Mouse (Mus musculus): ENCODE measurements at regions not wholly inside any gene's neighbourhood (a gene's known extent, or its start where the extent isn't known, plus 50 kb on each side); places are given as distances from the start of the nearest gene placed in this dataset.

- no peak overlapping the region for H3K4me3 ChIP-seq
- no peaks in the 10 kb centered on the region for H3K9me3 ChIP-seq (replicated peaks)
- H3K36me3 ChIP-seq = no peaks in the 10 kb centered on the region
- no peaks in the 10 kb centered on the region for H3K27me3 ChIP-seq (ENCODE audit: low read depth, poor library complexity, severe bottlenecking)
- no peaks in the 10 kb centered on the region for H3K4me1 ChIP-seq
- WGBS = 81% methylated on average over 4 of the region's 4 CpGs
- no peak for DNase-seq (ENCODE audit: low spot score)
- no peak overlapping the region for H3K27ac ChIP-seq
These were observed 199.7 kb upstream of the Klf4 start for GRCm38 (mm10) chr4:55732006-55732405.

- no peak for DNase-seq (ENCODE audit: low spot score)
- H3K9me3 ChIP-seq (replicated peaks) = no peaks in the 10 kb centered on the region
- no peaks in the 10 kb centered on the region for H3K4me1 ChIP-seq
- H3K27me3 ChIP-seq (ENCODE audit: low read depth, poor library complexity, severe bottlenecking) = no peaks in the 10 kb centered on the region
- H3K4me3 ChIP-seq = no peak overlapping the region
- no peaks in the 10 kb centered on the region for H3K36me3 ChIP-seq
- WGBS = 82% methylated on average over 4 of the region's 4 CpGs
- H3K27ac ChIP-seq = no peak overlapping the region
These were observed 198.0 kb upstream of the Klf4 start for GRCm38 (mm10) chr4:55730266-55730665.

GRCm38 (mm10) chr4:55727178-55727577 lies 194.9 kb upstream of the Klf4 start:
- 79% methylated on average over 2 of the region's 2 CpGs for WGBS
- no peaks in the 10 kb centered on the region for H3K36me3 ChIP-seq
- H3K27ac ChIP-seq = no peak overlapping the region
- no peak for DNase-seq (ENCODE audit: low spot score)
- no peaks in the 10 kb centered on the region for H3K4me1 ChIP-seq
- no peaks in the 10 kb centered on the region for H3K27me3 ChIP-seq (ENCODE audit: low read depth, poor library complexity, severe bottlenecking)
- no peaks in the 10 kb centered on the region for H3K9me3 ChIP-seq (replicated peaks)
- no peak overlapping the region for H3K4me3 ChIP-seq

GRCm38 (mm10) chr4:55726081-55726480 lies 193.8 kb upstream of the Klf4 start:
- Histone ChIP-seq H3K4me1 (no peaks in the 10 kb centered on the region), H3K36me3 (no peaks in the 10 kb centered on the region), H3K4me3 (no peak overlapping the region), H3K27ac (no peak overlapping the region), H3K27me3 (ENCODE audit: low read depth, poor library complexity, severe bottlenecking) (no peaks in the 10 kb centered on the region), H3K9me3 (replicated peaks) (no peaks in the 10 kb centered on the region)
- no peak for DNase-seq (ENCODE audit: low spot score)
- 87% methylated on average over 19 of the region's 19 CpGs for WGBS

- Histone ChIP-seq H3K4me3 (no peak overlapping the region), H3K27me3 (ENCODE audit: low read depth, poor library complexity, severe bottlenecking) (no peaks in the 10 kb centered on the region), H3K9me3 (replicated peaks) (no peaks in the 10 kb centered on the region), H3K4me1 (no peaks in the 10 kb centered on the region), H3K36me3 (no peaks in the 10 kb centered on the region), H3K27ac (no peak overlapping the region)
- 96% methylated on average over 1 of the region's 1 CpGs for WGBS
- DNase-seq (ENCODE audit: low spot score) = no peak
These were observed 192.0 kb upstream of the Klf4 start for GRCm38 (mm10) chr4:55724286-55724685.

- DNase-seq (ENCODE audit: low spot score) = no peak
- H3K9me3 ChIP-seq (replicated peaks) = no peaks in the 10 kb centered on the region
- H3K27ac ChIP-seq = no peak overlapping the region
- H3K36me3 ChIP-seq = no peaks in the 10 kb centered on the region
- no peaks in the 10 kb centered on the region for H3K4me1 ChIP-seq
- no peak overlapping the region for H3K4me3 ChIP-seq
- WGBS = 94% methylated on average over 1 of the region's 1 CpGs
- H3K27me3 ChIP-seq (ENCODE audit: low read depth, poor library complexity, severe bottlenecking) = no peaks in the 10 kb centered on the region
These were observed 190.9 kb upstream of the Klf4 start for GRCm38 (mm10) chr4:55723124-55723523.

- no peaks in the 10 kb centered on the region for H3K27me3 ChIP-seq (ENCODE audit: low read depth, poor library complexity, severe bottlenecking)
- 80% methylated on average over 8 of the region's 8 CpGs for WGBS
- H3K27ac ChIP-seq = no peak overlapping the region
- H3K4me1 ChIP-seq = no peaks in the 10 kb centered on the region
- H3K4me3 ChIP-seq = no peak overlapping the region
- H3K36me3 ChIP-seq = no peaks in the 10 kb centered on the region
- H3K9me3 ChIP-seq (replicated peaks) = no peaks in the 10 kb centered on the region
- no peak for DNase-seq (ENCODE audit: low spot score)
These were observed 190.1 kb upstream of the Klf4 start for GRCm38 (mm10) chr4:55722388-55722787.

- no peak overlapping the region for H3K4me3 ChIP-seq
- no peaks in the 10 kb centered on the region for H3K36me3 ChIP-seq
- WGBS = 75% methylated on average over 2 of the region's 2 CpGs
- no peak for DNase-seq (ENCODE audit: low spot score)
- H3K4me1 ChIP-seq = no peaks in the 10 kb centered on the region
- no peaks in the 10 kb centered on the region for H3K9me3 ChIP-seq (replicated peaks)
- H3K27me3 ChIP-seq (ENCODE audit: low read depth, poor library complexity, severe bottlenecking) = no peaks in the 10 kb centered on the region
- H3K27ac ChIP-seq = no peak overlapping the region
These were observed 189.6 kb upstream of the Klf4 start for GRCm38 (mm10) chr4:55721834-55722233.

- 74% methylated on average over 4 of the region's 4 CpGs for WGBS
- DNase-seq (ENCODE audit: low spot score) = no peak
- no peaks in the 10 kb centered on the region for H3K4me1 ChIP-seq
- no peak overlapping the region for H3K27ac ChIP-seq
- no peaks in the 10 kb centered on the region for H3K36me3 ChIP-seq
- H3K4me3 ChIP-seq = no peak overlapping the region
- H3K27me3 ChIP-seq (ENCODE audit: low read depth, poor library complexity, severe bottlenecking) = no peaks in the 10 kb centered on the region
- H3K9me3 ChIP-seq (replicated peaks) = no peaks in the 10 kb centered on the region
These were observed 186.2 kb upstream of the Klf4 start for GRCm38 (mm10) chr4:55718438-55718837.

GRCm38 (mm10) chr4:55716161-55716651 lies 183.9 kb upstream of the Klf4 start:
- no peak overlapping the region for H3K4me3 ChIP-seq
- no peak overlapping the region for H3K27ac ChIP-seq
- H3K4me1 ChIP-seq = no peaks in the 10 kb centered on the region
- DNase-seq (ENCODE audit: low spot score) = no peak
- H3K27me3 ChIP-seq (ENCODE audit: low read depth, poor library complexity, severe bottlenecking) = no peaks in the 10 kb centered on the region
- H3K36me3 ChIP-seq = no peaks in the 10 kb centered on the region
- 81% methylated on average over 5 of the region's 5 CpGs for WGBS
- no peaks in the 10 kb centered on the region for H3K9me3 ChIP-seq (replicated peaks)

GRCm38 (mm10) chr4:55711500-55712341 lies 179.5 kb upstream of the Klf4 start:
- WGBS = 73% methylated on average over 13 of the region's 13 CpGs
- DNase-seq (ENCODE audit: low spot score) = no peak

GRCm38 (mm10) chr4:55710476-55710875 lies 178.2 kb upstream of the Klf4 start:
- DNase-seq (ENCODE audit: low spot score) = no peak
- no peak overlapping the region for H3K4me3 ChIP-seq
- H3K27me3 ChIP-seq (ENCODE audit: low read depth, poor library complexity, severe bottlenecking) = no peaks in the 10 kb centered on the region
- no peaks in the 10 kb centered on the region for H3K4me1 ChIP-seq
- no peak overlapping the region for H3K27ac ChIP-seq
- WGBS = 91% methylated on average over 5 of the region's 5 CpGs
- no peaks in the 10 kb centered on the region for H3K36me3 ChIP-seq
- no peaks in the 10 kb centered on the region for H3K9me3 ChIP-seq (replicated peaks)

More at GRCm38 (mm10) chr4:55711500-55712341, 179.5 kb upstream of the Klf4 start:
- no peaks in the 10 kb centered on the region for H3K27me3 ChIP-seq (ENCODE audit: low read depth, poor library complexity, severe bottlenecking)
- no peaks in the 10 kb centered on the region for H3K4me1 ChIP-seq
- H3K4me3 ChIP-seq = no peak overlapping the region
- H3K9me3 ChIP-seq (replicated peaks) = no peaks in the 10 kb centered on the region
- no peaks in the 10 kb centered on the region for H3K36me3 ChIP-seq
- no peak overlapping the region for H3K27ac ChIP-seq

- H3K27ac ChIP-seq = no peak overlapping the region
- H3K36me3 ChIP-seq = no peaks in the 10 kb centered on the region
- H3K9me3 ChIP-seq (replicated peaks) = no peaks in the 10 kb centered on the region
- no peak overlapping the region for H3K4me3 ChIP-seq
- H3K4me1 ChIP-seq = no peaks in the 10 kb centered on the region
- DNase-seq (ENCODE audit: low spot score) = no peak
- whole genome bisulfite sequencing = 83% methylated on average over 2 of the region's 2 CpGs
- no peaks in the 10 kb centered on the region for H3K27me3 ChIP-seq (ENCODE audit: low read depth, poor library complexity, severe bottlenecking)
These were observed 176.5 kb upstream of the Klf4 start for GRCm38 (mm10) chr4:55708808-55709207.
